Mouse (Mus musculus) thymus, adult 2 months (tissue): ENCODE results near the gene Ckm.

Experiments used
- CTCF ChIP-seq: fragments of 200-500 bp; IDR thresholded peaks from 2 replicates; pipeline ENCODE4 v1.5.1; 2012; ENCODE audit warnings: mild to moderate bottlenecking, control low read depth, low read length, moderate library complexity, borderline replicate concordance; ENCODE audit not compliant: control insufficient read depth, poor library complexity, insufficient read depth; ENCODE audit errors: extremely low read depth
- POLR2A ChIP-seq: fragments of 200-500 bp; IDR thresholded peaks from 2 replicates; pipeline ENCODE4 v1.6.1; 2012; ENCODE audit warnings: mild to moderate bottlenecking, low read length, control low read depth, moderate library complexity; ENCODE audit not compliant: control insufficient read depth, poor library complexity, insufficient read depth; ENCODE audit errors: extremely low read depth

- no peak for TF ChIP-seq POLR2A
- TF ChIP-seq CTCF = no peak
Measured at GRCm38 (mm10) chr7:19464367-19465307, 60.1 kb downstream of the Ckm start.
